Mouse (Mus musculus) cerebellum, postnatal 25 days (tissue): ENCODE measurements around the gene Batf.
A peak's percentile ranks its signal among the peaks of the same experiment; 100 is the strongest.
"Not testable (repeated sequence)": the region's sequence is repeated elsewhere in the genome, so short reads cannot be mapped to it uniquely, and the experiment has no call there.

Source experiments
- DNase-seq, 2 experiments: peaks; one replicate each; pipeline ENCODE4 v3.0.0; 2021; ENCODE audit warnings: mixed read lengths in 2 of 2

The Batf gene

DNA sequence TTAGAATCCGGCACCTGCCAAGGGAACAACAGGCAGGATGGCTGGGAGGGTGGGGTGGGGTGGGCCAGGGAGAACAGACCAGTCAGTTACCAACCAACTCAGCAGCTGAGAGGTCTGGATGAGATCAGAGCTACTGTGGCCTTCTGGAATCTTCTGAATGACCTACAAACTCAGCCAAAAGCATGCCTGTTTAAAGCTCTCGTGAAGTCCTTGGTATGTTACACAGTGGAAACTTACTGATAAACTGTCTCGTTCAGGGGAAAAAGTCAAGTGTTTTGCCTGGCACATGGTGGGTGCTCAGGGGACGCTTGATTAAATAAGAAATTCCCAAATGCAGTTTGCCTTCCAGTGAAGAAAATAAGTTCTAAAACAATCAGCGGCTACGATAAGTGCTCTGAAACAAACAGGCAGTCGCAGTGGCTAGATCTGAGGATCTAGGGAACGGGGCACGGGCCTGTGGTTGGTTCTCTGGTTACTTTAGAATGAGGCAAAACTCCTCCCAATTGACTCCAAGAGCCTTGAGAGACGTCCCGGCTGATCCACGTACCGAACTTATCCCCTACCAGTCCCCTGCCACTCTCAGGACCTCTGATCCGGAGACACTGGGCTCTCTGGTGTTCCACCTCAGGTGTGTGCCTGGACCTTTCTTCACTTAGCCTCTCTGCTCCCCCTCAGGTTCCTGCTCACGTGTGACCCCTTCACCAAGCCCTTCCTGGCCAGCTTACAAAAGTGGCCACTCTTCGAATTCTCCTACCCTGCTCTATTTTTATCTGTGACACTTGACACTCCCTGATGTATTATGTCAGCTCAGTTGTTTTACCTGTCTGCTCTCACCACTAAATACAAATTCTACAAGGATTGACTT, 1.8 kb upstream of the Batf start:
- no peak for DNase-seq

- DNase-seq = no peak
These were observed 706 bp downstream of the Batf start for GRCm38 (mm10) chr12:85687217-85687533.

- no peak for DNase-seq
These were observed 1.4 kb downstream of the Batf start for GRCm38 (mm10) chr12:85687846-85688245.

- DNase-seq = no peak
These were observed 9.3 kb downstream of the Batf start for GRCm38 (mm10) chr12:85695787-85696186.

DNA sequence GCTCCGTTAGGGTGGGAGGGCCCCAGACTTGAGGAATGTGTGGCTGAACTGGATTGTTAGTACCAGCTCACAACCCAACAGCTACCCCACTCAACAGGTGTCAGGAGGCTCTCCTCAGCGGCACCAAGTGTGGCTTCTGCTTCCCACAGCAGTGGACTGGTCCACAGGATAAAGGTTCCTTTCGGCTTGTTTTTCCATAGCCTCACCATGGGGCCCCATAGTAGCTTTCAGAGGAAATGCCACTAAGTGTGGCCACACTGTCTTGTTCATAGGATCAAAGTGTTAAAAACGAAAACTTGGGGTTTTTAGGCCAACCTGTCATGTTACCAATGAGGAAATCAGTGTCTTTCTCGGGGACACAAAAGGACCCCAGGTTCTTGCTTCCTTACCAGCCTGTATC, 10.0 kb downstream of the Batf start:
- DNase-seq = no peak

DNA sequence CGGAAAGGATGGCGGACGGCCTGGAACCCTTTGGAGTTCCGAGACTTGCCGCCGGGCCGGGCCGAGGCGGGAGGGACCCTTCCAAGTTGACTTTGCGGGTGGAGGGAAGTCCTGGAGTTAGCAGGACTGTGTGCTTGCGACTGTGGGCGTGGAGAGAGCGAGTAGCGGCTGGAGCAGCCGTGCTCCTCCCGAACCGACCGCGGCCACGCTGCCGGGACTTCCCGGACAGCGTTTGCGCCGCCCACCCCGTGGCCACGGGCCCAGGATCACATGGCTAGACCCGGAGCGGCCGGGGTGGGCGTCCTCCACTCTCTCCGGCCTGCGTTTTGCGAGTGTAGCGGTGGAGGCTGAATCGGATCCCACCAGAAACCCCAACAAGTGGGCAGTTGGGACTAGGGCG, 11.7 kb downstream of the Batf start:
- not testable (repeated sequence) for DNase-seq

DNA sequence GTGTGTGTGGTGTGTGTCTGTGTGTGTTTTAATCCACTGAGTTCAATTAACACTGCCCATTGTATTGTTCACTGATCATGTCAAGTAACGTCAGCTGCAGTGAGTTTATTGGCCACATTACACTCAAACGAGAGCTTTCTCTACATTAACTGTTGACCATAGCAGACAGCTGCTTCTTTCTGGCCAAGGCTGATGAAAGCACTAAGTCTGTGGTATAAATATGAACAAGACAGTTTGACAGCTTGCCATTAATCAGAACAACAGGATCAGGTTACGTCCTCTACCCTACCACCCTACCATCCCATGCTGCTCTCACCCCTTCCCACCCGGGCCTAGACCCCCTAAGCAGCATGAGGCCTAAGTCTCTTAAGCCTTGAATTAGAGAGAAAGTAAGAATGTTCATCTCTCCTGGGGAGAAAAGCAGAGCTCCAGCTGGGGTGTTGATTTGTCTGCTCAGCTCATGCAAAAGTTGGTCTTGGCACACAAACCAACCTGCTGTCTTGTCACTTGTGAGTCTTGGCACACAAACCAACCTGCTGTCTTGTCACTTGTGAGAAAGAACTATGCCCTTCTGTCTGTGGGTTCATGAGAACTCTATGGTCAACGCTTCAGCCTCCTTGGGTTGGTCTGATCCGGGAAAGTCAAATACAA, 13.8 kb downstream of the Batf start:
- no peak for DNase-seq

DNA sequence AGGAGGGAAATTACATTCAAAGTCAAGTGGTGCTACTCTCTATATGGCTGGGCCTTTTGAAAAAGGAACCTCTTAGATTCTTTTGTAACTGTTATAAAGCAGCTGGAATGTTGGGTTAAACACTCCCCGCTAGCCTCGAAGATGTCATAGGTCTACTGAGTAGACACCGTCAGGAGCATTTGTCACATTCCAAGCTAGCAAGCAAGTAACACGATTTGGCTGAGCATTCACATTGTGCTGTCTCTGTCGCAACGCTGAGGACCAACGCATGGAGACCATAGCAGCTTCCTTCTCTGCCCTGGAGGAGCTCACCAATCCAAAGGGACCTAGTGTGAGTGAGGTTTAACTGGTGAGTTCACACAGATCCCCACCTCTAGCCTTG, 14.4 kb downstream of the Batf start:
- no peak for DNase-seq

GRCm38 (mm10) chr12:85702166-85703055, 15.9 kb downstream of the Batf start:
- no peak for DNase-seq

DNA sequence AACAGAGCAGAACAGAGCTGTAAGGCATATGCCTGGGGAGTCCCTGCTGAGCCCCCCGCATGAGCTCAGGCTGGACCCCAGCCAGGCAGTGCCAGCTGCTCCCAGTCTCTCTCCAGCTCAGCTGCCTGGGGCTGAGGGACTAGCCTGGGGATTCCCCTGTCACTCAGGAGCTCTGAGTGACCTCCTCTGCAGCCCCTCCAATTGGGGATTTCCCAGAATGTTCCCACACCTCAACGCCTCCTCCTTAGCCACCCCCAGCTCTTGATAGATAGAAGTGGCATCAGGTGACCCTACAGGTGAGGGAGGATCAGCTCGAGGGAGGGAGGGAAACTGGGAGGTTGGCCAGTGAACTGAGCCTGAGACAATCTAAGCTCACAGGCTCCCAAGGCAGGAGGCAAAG, 17.0 kb downstream of the Batf start:
- DNase-seq = no peak

GRCm38 (mm10) chr12:85704566-85704965, 18.1 kb downstream of the Batf start:
- no peak for DNase-seq

DNA sequence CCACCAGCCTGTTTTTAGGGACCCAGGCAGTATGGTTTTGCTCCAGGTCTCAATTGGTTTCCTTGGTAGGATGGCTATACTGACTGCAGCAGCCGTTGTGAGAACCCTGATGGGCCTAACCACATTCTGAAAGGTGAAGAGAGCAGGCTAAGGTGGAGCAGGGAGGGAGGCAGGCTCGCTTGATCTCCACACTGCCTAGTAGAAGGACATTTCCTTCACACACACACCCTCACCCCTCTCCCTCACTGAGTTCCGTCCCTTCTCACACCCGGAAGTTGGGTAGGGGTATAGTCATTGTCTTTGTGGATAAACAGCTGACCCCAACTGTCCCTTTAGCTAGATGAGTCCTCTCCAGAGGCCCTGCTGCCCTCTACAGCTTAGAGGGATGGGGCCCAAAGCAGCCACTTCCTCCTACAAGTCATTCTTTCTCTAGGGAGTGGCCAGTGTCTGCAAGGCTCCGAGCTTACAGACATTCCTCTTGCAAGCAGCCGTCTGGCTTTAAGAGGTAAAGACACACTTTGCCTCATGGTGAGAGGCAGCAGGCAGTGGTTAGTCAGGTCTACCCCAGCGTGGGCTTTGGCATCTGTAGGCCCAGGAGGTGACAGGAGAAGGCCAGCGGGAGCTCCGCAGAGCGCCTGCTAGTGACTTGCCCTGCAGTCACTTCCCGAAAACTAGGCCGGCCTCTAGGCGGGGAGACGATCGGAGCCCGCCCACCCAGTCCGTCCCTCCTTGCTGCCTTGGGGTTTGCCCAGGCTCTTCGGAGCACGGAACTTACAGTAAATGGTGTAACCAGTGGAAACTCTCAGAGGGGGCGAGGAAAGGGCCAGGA, 18.7 kb downstream of the Batf start:
- DNase-seq = peak; percentile 25 to 43

GRCm38 (mm10) chr12:85705831-85706530, 19.5 kb downstream of the Batf start:
- DNase-seq = no peak

- DNase-seq = no peak
These were observed 20.4 kb downstream of the Batf start for GRCm38 (mm10) chr12:85706906-85707305.

DNA sequence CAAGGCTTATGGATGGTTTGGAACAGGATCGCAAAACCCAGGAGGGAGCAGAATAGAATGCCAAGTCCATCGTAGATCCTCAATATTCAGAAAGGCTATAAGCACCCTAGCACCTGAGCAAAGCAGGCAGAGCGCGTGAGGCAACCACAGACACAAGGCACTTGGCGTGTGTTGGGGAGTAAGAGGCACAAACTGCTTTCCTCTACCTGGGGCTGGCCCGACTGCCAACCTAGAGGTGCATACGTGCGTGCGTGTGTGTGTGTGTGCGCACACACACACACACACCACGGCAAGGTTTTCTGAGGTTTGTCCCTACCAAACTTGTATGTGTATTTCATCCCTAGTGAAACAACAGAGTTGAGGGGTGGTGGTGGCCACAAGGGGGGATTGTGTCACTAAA, 20.9 kb downstream of the Batf start:
- no peak for DNase-seq

- DNase-seq = no peak
These were observed 22.1 kb downstream of the Batf start for GRCm38 (mm10) chr12:85708556-85708955.

- DNase-seq = no peak
These were observed 24.2 kb downstream of the Batf start for GRCm38 (mm10) chr12:85710695-85711094.

DNA sequence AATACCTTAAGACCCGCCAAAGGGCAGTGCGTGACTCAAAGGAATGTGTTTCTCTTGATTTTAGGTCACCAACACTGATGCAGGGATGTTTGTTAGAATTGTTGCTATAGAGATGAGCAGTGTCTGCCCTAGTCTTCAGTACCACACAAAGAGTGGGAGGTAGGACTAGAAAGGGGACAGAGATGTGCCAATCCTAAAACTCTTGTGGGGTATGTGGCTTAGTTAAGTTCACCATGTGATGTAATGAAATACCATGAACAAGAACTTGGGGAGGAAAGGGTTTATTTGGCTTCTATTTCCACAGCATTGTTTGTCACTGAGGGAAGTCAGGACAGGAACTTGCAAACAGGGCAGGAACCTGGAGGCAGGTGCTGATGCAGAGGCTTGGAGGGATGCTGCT, 26.1 kb downstream of the Batf start:
- DNase-seq = no peak

DNA sequence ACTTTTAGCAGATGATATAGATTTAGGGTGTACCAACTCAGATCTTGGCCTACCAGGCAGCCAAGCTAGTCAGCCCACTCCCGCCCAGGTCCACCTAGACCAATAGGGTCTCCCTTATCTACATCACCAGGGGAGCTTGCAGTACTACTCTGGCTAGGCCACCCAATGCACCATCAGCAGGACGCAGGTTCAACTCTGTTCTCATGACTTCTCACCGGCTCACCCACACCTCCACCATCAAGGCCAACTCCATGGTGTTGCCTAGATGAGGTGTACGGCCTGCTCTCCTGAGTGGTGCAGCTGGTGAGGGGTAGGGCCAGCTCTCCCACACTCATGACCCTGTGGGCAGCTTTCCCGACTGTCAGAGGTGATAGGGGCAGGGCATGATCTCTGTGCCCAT, 27.7 kb downstream of the Batf start:
- DNase-seq = no peak

- DNase-seq = no peak
These were observed 38.8 kb downstream of the Batf start for GRCm38 (mm10) chr12:85725306-85725705.

GRCm38 (mm10) chr12:85726729-85727397, 40.4 kb downstream of the Batf start:
- DNase-seq = no peak
